Mouse (Mus musculus) stomach, embryonic 15.5 days (tissue): ENCODE measurements around the gene Cope. TPM values are rescaled to one million over a fixed set of nuclear protein-coding genes. Genes with fewer than 3 reads are reported as not detected.
A peak's percentile ranks its signal among the peaks of the same experiment; 100 is the strongest.

ENCODE experiments used
- ATAC-seq: fragments of 200-750 bp; cut with Nextera tagmentation; 2 replicates; pipeline ENCODE4 v1.8.0; 2017; ENCODE audit warnings: low read depth, moderate number of reproducible peaks, moderate TSS enrichment; ENCODE audit not compliant: insufficient read depth, low FRiP score
- H3K27ac ChIP-seq: fragments of 300-500 bp; sonication (generic); 2 replicates; pipeline ENCODE4 v1.5.1; 2015; ENCODE audit warnings: mild to moderate bottlenecking, inconsistent platforms
- H3K27me3 ChIP-seq: fragments of 300-500 bp; sonication (generic); replicated peaks from 2 replicates; pipeline ENCODE4 v1.6.1; 2015; ENCODE audit warnings: inconsistent platforms
- H3K36me3 ChIP-seq: fragments of 300-500 bp; sonication (generic); 2 replicates; pipeline ENCODE4 v1.6.1; 2015; ENCODE audit warnings: inconsistent platforms
- H3K4me1 ChIP-seq: fragments of 300-500 bp; sonication (generic); 2 replicates; pipeline ENCODE4 v1.6.1; 2015; ENCODE audit warnings: inconsistent platforms
- H3K4me2 ChIP-seq: fragments of 300-500 bp; sonication (generic); 2 replicates; pipeline ENCODE4 v1.6.1; 2015; ENCODE audit warnings: mild to moderate bottlenecking, inconsistent platforms
- H3K4me3 ChIP-seq: fragments of 300-500 bp; sonication (generic); replicated peaks from 2 replicates; pipeline ENCODE4 v1.5.1; 2015; ENCODE audit warnings: inconsistent platforms
- H3K9ac ChIP-seq: fragments of 300-500 bp; sonication (generic); 2 replicates; pipeline ENCODE4 v1.6.1; 2015; ENCODE audit warnings: inconsistent platforms
- H3K9me3 ChIP-seq: fragments of 300-500 bp; sonication (generic); 2 replicates; pipeline ENCODE4 v1.6.1; 2016; ENCODE audit warnings: inconsistent platforms
- WGBS: fragments of 180-500 bp; shearing (Covaris S2); methylation state at CpG from one replicate; pipeline ENCODE4 v1.1.7; 2015; 5-methylcytosine and 5-hydroxymethylcytosine counted together
- polyA plus RNA-seq: library from polyadenylated mRNA; unstranded; fragments of >200 nt; fragmentation: Nextera tagmentation; extraction: Ambion mirVana; gene quantifications from 2 replicates; pipeline ENCODE4 v1.2.1, GENCODE M21; 2015

Cope gene
- polyA plus RNA-seq, 1 experiment from 2014 or later, result 379 TPM

DNA sequence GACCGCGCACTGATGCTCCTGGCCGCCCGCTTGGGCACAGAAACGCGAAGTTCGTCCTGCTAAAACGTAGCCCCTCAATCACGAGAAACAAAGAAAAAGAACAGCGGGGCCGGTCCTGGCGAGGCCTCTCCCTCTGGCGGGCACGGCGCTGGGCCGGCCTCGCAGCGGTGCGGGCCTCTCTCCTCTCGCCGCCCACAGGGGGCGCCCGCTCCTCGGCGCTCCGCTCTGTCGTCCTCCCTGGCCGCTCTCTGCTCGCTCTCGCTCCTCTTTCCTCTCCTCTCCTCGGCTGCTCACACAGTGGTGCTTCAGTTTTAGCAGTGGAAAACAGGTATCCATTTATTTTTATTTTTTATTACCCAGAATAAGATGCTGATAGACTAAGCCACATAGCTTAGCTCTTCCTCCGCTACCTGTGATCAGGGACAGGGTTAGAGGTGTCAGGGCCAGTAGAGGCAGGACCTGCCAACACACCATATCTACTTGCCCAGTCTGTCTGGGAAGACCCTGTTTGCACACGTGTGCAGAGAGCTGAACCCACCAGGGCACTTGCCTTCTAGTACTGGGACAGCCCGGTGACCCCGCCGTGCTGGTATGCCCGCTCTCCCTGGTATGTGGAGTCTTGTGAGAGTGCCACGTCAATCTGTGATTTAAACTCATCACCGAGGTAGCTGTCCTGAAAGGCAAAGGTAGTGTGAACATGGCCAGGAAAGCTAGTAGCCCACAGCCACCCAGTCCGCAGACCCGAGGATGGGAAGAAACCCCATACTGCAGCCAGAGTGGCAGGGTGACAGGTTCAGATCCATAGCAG is 30.0 kb downstream of the Cope start:
- H3K4me1 ChIP-seq, result no peaks in the 10 kb centered on the region; the same call in 1 of the 2 replicates
- WGBS, result 29% methylated on average over 41 of the region's 41 CpGs
- H3K27ac ChIP-seq, result no peak overlapping the region
- H3K9ac ChIP-seq, result no peak overlapping the region
- no peaks in the 10 kb centered on the region for H3K9me3 ChIP-seq
- H3K27me3 ChIP-seq, result no peaks in the 10 kb centered on the region
- H3K4me3 ChIP-seq, result no peak overlapping the region
- ATAC-seq, result peak; percentile 65
- H3K36me3 ChIP-seq, result peaks cover 60% of the 10 kb centered on the region
- no peak overlapping the region for H3K4me2 ChIP-seq

DNA sequence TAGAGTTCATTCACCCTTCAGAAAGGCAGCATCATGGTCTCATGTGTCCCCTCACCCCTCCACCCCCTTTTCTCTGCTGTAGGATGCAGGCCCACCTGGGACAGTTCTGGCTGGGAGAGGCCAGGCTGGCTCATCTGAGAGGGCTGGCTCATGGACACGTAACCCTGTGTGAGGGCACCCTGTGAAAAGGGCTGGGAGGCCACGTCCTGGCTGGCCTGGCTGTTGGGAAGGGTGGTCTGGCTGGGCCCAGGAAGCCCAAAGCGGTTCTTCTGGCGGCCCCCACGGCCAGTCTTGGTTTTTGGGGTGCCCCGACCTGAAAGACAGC is 30.5 kb downstream of the Cope start:
- Histone ChIP-seq H3K9me3 (no peaks in the 10 kb centered on the region), H3K36me3 (peaks cover 65% of the 10 kb centered on the region), H3K27me3 (no peaks in the 10 kb centered on the region), H3K27ac (no peak overlapping the region), H3K4me1 (no peaks in the 10 kb centered on the region; the same call in 1 of the 2 replicates), H3K4me2 (no peak overlapping the region), H3K9ac (no peak overlapping the region), H3K4me3 (no peak overlapping the region)
- ATAC-seq, result no peak
- 88% methylated on average over 6 of the region's 6 CpGs for WGBS

DNA sequence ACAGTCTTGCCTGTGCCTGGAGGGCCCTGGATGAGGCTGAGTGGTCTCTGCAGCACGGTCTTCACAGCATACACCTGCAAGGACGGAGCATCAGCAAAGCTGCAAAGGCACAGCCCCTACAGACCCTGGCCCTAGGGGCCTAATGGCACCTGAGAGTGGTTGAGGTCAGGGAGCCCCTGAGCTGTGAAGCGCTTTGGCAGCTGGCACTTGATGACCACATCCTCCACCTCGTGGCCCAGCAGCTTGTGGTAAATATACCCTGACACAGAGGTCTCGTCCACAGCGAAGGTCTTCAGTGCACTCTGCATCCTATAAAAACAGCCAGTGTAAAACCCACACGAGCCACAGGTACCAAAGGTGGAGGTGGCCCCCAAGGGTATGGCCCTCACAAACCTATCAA is 36.6 kb downstream of the Cope start:
- Histone ChIP-seq H3K4me1 (0 out of 2 replicates have a peak, but pooled peaks cover 3% of the 10 kb centered on the region), H3K4me2 (no peak overlapping the region), H3K36me3 (peaks cover 93% of the 10 kb centered on the region), H3K9ac (no peak overlapping the region), H3K27me3 (no peaks in the 10 kb centered on the region), H3K27ac (no peak overlapping the region), H3K4me3 (no peak overlapping the region), H3K9me3 (no peaks in the 10 kb centered on the region)
- ATAC-seq, result no peak
- WGBS, result 85% methylated on average over 7 of the region's 7 CpGs

DNA sequence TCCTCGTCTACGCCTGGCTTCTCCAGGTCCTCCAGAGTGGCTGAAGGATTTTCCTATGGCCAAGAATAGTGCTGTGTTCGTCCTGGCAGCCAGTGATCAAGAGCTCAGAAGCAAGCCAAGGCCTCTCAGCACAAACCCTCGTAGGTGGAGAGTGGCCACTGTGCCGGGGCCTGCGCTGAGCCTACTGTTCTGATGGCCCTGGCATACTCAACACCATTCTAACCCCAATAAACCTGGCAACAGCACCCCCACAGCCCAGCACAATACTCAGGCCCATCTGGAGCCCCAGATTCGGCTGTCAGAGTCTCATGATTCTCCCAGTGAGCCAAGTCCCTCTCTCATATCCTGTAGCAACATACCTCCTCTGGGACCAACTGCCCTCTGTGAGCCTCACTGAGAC is 38.3 kb downstream of the Cope start:
- peaks cover 77% of the 10 kb centered on the region for H3K36me3 ChIP-seq

DNA sequence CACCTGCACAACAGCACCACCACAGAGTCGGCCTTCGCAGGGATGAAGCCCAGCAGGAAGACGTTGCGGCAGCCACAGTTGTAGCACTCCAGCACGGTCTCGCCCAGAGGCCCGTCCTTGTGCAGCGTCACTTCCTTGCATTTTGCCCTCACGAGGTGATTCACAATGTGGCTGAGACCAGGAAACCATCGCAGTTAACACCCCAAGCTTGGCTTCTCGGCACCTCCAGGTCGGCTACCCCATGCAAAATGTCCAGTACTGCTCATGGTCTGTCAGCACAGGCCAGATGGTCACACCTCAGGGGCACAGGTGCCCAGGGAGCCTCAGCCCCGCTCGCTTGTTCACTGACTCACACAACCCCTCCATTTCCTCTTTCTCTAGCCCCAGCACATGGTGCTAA is 39.7 kb downstream of the Cope start:
- Histone ChIP-seq H3K4me3 (no peak overlapping the region), H3K9ac (no peak overlapping the region), H3K9me3 (no peaks in the 10 kb centered on the region), H3K27me3 (no peaks in the 10 kb centered on the region), H3K36me3 (peaks cover 67% of the 10 kb centered on the region), H3K4me1 (0 out of 2 replicates have a peak, but pooled peaks cover 3% of the 10 kb centered on the region), H3K4me2 (no peak overlapping the region), H3K27ac (no peak overlapping the region)
- WGBS, result 89% methylated on average over 14 of the region's 14 CpGs
- ATAC-seq, result no peak

More for the DNA sequence above, 38.3 kb downstream of the Cope start:
- H3K27ac ChIP-seq, result no peak overlapping the region
- H3K9me3 ChIP-seq, result no peaks in the 10 kb centered on the region
- no peak overlapping the region for H3K4me2 ChIP-seq
- no peak overlapping the region for H3K4me3 ChIP-seq
- H3K4me1 ChIP-seq, result 0 out of 2 replicates have a peak, but pooled peaks cover 3% of the 10 kb centered on the region
- WGBS, result 87% methylated on average over 7 of the region's 7 CpGs
- H3K27me3 ChIP-seq, result no peaks in the 10 kb centered on the region
- H3K9ac ChIP-seq, result no peak overlapping the region
- no peak for ATAC-seq

DNA sequence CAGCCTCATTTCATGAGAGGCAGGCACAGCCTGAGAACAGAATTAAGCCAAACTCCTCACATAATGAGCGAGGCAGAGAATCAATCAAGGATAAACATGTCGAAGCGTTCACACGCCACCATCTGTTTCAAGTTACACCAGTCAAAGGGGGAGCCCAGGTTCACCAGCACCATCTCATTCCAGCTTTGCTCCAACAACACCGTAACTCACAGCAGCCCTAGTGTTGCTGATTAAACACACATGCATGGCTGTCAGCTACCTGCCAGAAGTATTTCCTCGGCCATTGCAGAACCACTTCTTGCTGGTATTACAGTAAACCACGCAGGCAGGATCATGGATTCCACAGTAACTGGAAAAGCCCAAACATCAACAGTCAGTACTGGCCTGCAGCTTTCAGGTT is 40.8 kb downstream of the Cope start:
- no peak overlapping the region for H3K4me3 ChIP-seq
- no peak for ATAC-seq
- no peak overlapping the region for H3K4me2 ChIP-seq
- H3K4me1 ChIP-seq, result peaks cover 8% of the 10 kb centered on the region; the same call in 1 of the 2 replicates
- no peak overlapping the region for H3K27ac ChIP-seq
- WGBS, result 65% methylated on average over 7 of the region's 7 CpGs
- peaks cover 58% of the 10 kb centered on the region for H3K36me3 ChIP-seq
- H3K27me3 ChIP-seq, result no peaks in the 10 kb centered on the region
- no peak overlapping the region for H3K9ac ChIP-seq
- no peaks in the 10 kb centered on the region for H3K9me3 ChIP-seq

DNA sequence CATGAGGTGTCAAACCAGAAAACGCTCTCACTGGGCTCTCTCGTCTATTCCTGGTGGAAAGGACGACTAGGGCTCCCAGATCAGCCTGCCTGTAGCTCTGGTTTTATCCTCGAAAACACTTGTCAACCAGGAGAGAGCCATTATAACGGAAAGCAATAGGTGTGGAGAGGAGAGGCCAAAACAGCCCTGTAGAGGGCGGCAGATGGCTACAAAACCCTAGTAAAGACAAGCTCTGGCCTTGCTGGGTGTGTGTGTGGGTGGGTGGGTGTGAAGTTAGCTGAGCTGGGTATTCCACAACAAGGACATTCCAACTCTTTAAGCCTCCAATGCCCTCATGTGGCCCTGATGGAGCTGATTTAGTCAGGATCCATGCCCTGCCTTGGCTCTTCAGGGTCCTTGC is 41.4 kb downstream of the Cope start:
- H3K4me3 ChIP-seq, result no peak overlapping the region
- 57% methylated on average over 6 of the region's 6 CpGs for WGBS
- H3K9me3 ChIP-seq, result no peaks in the 10 kb centered on the region
- no peak for ATAC-seq
- H3K9ac ChIP-seq, result no peak overlapping the region
- H3K27ac ChIP-seq, result no peak overlapping the region
- H3K27me3 ChIP-seq, result no peaks in the 10 kb centered on the region
- H3K4me1 ChIP-seq, result peaks cover 14% of the 10 kb centered on the region; the same call in 1 of the 2 replicates
- H3K36me3 ChIP-seq, result peaks cover 53% of the 10 kb centered on the region
- H3K4me2 ChIP-seq, result no peak overlapping the region

DNA sequence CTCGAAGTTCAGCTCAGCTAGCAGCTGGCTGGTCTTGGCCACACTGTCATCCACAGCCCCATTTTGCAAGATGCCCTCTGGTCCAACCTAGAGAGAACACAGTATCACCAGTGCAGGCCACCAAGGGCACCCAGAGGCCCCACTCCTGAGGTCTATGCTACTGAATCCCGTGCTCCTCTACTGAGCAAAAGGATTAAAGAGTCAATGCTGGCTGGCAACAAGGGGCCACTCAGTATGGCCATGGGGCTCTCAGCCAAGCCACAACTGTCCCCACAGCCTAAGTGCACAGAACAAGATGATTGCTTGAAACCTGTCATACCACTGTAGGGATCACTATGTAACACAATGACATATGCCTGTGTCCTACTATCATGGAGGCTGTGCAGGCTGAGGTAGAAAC is 42.0 kb downstream of the Cope start:
- WGBS, result 92% methylated on average over 2 of the region's 2 CpGs
- no peak for ATAC-seq
- Histone ChIP-seq H3K27me3 (no peaks in the 10 kb centered on the region), H3K9ac (no peak overlapping the region), H3K9me3 (no peaks in the 10 kb centered on the region), H3K4me1 (peaks cover 18% of the 10 kb centered on the region; the same call in 1 of the 2 replicates), H3K4me2 (no peak overlapping the region), H3K27ac (no peak overlapping the region), H3K36me3 (peaks cover 50% of the 10 kb centered on the region), H3K4me3 (no peak overlapping the region)

DNA sequence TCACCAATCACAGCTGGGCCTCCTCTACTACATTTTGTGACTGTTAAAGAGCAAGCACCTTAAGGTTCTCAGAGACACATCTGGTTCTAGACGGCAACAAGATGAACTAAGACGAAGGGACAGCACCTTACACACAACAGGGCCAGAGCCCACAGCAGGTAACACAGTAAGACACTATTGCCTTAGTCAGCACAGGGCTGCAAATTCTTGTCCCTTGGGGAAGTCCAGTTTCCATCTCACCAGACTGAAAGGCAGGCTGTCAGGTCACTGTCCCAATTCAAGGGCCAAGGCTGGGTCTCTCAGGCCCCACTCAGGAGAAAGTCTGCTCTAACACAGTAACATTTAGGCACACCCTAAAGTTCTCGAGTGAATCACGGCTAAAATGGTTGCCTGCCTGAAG is 45.1 kb downstream of the Cope start:
- Histone ChIP-seq H3K4me3 (no peak overlapping the region), H3K9ac (no peak overlapping the region), H3K27me3 (no peaks in the 10 kb centered on the region), H3K4me1 (peaks cover 41% of the 10 kb centered on the region), H3K36me3 (peaks cover 26% of the 10 kb centered on the region), H3K4me2 (no peak overlapping the region), H3K27ac (no peak overlapping the region), H3K9me3 (no peaks in the 10 kb centered on the region)
- 84% methylated on average over 4 of the region's 4 CpGs for WGBS
- no peak for ATAC-seq

DNA sequence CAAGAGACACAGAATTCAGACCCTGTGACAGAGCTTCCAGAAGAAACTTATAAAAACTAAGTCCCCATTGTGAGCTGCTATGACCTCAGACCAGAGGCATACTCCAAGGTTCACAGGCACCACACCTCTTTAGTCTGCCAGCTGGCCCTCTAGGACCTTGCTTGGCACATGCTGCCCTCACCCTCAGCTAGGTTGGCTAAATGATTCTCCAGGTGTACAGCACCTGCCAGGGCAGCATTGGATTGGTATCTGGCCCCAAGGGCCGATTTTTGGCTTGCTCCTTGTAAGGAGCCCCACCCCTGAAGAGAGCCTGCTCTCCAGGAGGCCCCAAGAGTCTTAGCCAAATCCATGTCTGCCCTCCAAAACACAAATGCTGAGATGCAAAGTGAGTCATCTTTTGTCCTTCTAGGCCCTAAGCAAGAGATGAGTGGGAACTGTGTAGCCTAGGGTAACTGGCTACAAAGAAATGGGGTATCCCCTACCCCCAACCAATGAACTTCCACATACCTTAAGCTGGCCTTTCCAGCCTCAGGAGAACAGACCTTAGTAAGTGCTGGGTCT is 45.6 kb downstream of the Cope start:
- ATAC-seq, result no peak
- no peak overlapping the region for H3K4me2 ChIP-seq
- no peak overlapping the region for H3K4me3 ChIP-seq
- H3K4me1 ChIP-seq, result peaks cover 41% of the 10 kb centered on the region
- H3K9ac ChIP-seq, result no peak overlapping the region
- H3K27ac ChIP-seq, result no peak overlapping the region
- no peaks in the 10 kb centered on the region for H3K27me3 ChIP-seq
- no peaks in the 10 kb centered on the region for H3K9me3 ChIP-seq
- peaks cover 21% of the 10 kb centered on the region for H3K36me3 ChIP-seq
- 62% methylated on average over 1 of the region's 1 CpGs for WGBS

DNA sequence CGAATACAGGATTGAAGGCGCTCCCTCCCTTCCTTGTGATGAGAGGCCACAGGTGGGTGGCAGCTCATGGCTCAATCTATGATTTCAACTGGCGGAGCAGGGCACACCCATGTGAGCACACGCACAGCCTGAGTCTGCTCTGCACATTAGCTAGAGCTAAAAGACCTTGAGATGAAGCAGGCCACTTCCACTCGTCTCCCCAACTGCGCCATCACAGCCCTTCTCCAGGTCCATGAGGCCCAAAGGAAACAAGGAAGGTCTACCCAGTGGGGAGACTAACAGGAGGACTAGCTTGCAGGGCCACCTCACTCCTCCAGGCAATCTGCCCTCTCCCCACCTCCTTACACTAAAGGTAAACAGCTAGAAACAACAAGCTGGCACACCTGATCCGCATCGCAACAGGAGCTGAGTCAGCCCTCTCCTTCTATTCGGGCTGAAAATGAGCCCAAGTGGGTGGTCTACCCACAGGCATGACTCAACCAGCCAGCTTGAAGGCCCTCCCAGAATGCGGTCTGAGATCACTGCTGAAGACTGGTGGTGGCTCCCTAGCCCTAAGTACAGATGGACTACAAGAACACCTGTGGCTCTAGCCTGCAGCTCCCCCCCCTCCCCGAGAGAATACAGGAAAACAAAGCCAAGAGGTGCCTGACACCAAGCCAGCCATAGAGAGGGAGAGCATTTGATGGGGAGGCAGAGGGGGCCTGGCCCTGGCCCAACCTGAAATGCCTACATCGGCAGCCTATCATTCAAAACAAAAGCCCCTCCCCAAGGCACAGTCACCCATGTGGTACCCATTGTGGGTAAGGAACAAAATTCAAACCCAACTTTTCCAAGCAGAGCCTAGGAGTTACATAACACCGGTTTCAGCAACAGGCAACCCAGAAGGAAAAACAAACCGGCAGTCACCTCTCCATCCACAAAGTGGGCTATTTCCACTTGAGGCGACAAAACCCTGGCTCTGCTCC is 49.0 kb downstream of the Cope start:
- Histone ChIP-seq H3K4me2 (peak overlapping the region; percentile 93), H3K27ac (peak overlapping the region; percentile 63), H3K9ac (peak overlapping the region; percentile 99), H3K36me3 (0 out of 2 replicates have a peak, but pooled peaks cover 11% of the 10 kb centered on the region), H3K27me3 (no peaks in the 10 kb centered on the region), H3K4me3 (peak overlapping the region; percentile 89), H3K9me3 (no peaks in the 10 kb centered on the region), H3K4me1 (peaks cover 46% of the 10 kb centered on the region)
- 30% methylated on average over 15 of the region's 15 CpGs for WGBS
- ATAC-seq, result no peak
